Mouse (Mus musculus): ENCODE measurements around the gene Kctd15.

Gene Kctd15

GRCm38 (mm10) chr7:34656632-34657031 lies at the start of gene Kctd15:
Gene Kctd15 (minus strand): TSS chr7:34656732.
- DNase-seq (ENCODE audit: low spot score), result no peak

- DNase-seq (ENCODE audit: low spot score), result no peak
Observed at GRCm38 (mm10) chr7:34704401-34704800, 47.9 kb upstream of the Kctd15 start.

DNA sequence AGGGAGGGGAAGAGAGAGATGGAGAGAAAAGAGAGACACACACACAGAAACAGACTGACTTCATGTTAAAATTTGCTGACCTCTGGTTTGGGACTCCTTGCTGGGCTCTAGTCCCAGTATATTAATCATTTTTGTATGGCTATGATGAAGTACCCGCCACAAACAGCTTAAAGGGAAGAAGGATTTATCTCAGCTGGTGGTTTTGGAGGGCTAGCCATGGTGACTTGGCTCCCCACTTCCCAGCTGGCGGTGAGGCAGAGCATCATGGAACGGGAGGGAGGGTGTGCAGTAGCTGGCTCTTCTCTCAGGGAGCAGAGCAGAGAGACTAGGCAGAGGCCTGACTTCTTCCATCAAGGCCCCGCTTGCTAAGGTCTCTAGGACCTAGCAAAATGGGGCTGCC lies 46.9 kb upstream of the Kctd15 start:
- no peak for DNase-seq (ENCODE audit: low spot score)

DNA sequence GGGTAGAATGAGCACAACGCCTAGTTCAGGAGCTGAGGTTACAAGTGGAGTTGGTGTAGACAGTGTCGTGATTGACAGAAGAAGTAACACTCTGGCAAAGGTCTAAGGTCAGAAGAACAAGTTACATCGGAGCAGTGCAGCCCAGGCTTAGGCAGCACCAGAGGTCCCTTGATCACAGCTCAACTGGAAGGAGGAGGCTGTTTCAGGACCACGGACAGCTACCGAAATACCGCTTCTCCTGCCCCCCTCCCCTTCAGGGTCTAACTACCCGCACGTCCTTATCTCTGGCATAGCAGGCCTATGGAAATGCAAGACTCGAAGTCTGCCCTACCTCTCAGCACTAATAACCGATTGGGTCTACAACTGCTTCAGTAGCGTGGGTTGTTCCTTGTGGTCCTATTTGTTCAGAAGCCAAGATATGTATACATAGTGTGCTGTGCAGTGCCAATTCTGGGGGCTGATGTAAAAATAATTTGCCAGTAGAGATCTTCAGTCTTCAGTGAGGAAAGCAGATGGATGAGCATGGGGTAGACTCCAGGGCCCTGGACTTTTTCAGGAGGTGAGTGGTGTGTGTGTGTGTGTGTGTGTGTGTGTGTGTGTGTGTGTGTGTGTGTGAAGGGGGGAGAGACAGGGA lies 46.3 kb upstream of the Kctd15 start:
- peak; percentile 34 for DNase-seq (ENCODE audit: low spot score)

- DNase-seq (ENCODE audit: low spot score), result no peak
Observed at GRCm38 (mm10) chr7:34699888-34700287, 43.4 kb upstream of the Kctd15 start.

DNA sequence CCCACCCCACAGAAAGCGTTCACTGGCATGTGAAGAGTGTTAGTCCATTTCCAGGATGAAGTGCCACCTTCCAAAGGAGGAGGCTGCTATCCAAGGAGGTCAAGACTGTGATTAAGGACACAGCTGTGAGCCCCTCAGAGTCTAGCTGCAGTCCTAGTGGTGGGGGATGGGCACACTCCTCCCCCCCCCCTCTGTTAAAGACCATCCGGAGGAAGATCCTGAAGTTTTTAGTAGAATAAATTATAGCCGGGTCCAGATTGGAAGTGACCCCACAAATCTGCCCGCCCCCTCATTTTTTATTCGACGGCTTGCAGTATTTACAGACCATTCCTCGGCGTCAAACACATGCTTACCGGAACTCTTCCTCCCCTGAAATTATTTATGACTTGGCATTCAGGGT lies 41.7 kb upstream of the Kctd15 start:
- no peak for DNase-seq (ENCODE audit: low spot score)

DNA sequence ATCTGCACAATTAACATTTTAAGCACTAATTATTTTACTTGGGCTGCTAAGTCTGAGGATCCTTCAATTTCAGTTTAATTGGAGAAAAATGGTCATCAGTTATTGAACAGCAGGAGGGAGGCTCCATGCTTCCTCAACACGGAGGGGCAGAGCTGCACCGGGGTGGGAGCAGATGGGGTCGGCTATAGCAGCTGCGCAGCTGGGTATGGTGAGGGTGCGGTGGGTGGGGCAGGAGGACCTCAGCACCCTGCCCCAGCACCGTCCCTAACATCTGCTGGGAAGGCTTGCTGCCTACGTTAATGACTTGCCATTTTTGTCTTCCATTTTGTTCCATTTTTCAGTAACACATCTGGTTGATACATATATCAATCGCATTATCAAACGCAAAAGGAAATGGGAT lies 39.6 kb upstream of the Kctd15 start:
- DNase-seq (ENCODE audit: low spot score), result no peak

DNA sequence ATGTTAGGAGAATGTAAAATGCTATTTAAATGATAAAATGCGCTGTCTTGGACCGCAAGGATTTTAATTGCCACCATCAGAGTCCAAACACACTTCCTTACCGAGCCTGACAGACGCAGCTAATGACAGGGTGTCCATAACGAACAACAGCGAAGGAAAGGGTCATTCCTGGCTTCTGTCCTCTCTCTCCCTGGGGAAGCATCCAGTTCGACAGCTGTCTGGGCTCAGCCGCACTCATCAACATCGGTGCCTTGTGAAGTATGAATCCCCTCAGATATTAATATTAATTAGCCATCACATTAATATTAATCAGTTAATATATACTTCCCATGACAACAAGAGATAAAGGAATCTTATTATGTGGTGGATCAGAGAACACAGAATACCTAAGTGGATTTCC lies 38.4 kb upstream of the Kctd15 start:
- no peak for DNase-seq (ENCODE audit: low spot score)

- DNase-seq (ENCODE audit: low spot score), result no peak
Observed at GRCm38 (mm10) chr7:34693916-34694315, 37.4 kb upstream of the Kctd15 start.

GRCm38 (mm10) chr7:34693072-34693471 lies 36.5 kb upstream of the Kctd15 start:
- no peak for DNase-seq (ENCODE audit: low spot score)

- no peak for DNase-seq (ENCODE audit: low spot score)
Observed at GRCm38 (mm10) chr7:34690111-34690510, 33.6 kb upstream of the Kctd15 start.

DNA sequence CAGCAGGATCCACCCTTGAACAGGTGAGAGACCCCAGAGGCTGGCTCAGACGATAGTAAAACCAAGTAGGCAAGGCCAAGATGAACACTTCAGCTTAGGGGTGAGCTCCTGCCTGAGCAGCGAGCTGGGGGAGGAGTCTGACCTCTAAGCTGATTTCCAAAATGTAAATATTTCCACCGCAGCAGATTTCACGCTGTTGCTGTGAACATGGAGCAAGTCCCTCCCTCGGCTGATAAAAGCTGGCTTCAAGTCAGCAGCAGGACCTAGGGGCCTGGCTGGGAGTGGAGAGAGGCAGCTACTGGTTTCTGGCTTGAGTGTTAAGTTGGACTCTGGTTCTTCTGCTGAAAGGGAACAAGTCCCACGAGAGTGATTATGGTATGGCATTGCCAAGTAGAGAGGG lies 32.5 kb upstream of the Kctd15 start:
- peak; percentile 67 for DNase-seq (ENCODE audit: low spot score)

DNA sequence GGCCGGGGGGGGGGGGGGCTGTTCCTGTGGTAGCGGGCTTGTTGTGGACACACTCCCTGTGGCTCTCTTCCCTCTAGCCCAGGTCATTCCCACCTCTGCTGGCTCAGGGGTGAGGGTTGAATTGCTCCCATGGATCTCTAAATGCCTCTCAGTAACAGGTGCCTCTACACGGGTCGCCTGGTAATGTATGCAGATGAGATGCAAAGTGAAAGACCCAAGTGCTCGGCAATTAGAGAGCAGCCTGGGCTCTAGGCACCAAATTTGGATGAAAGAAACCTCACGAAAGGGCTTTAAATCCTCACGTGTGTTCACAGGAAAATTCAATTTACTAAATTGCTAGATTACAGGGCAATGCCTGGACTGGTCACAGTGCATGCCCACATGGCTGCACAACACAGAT lies 29.3 kb upstream of the Kctd15 start:
- DNase-seq (ENCODE audit: low spot score), result no peak

- no peak for DNase-seq (ENCODE audit: low spot score)
Observed at GRCm38 (mm10) chr7:34685176-34685575, 28.6 kb upstream of the Kctd15 start.

- no peak for DNase-seq (ENCODE audit: low spot score)
Observed at GRCm38 (mm10) chr7:34680771-34681421, 24.4 kb upstream of the Kctd15 start.

DNA sequence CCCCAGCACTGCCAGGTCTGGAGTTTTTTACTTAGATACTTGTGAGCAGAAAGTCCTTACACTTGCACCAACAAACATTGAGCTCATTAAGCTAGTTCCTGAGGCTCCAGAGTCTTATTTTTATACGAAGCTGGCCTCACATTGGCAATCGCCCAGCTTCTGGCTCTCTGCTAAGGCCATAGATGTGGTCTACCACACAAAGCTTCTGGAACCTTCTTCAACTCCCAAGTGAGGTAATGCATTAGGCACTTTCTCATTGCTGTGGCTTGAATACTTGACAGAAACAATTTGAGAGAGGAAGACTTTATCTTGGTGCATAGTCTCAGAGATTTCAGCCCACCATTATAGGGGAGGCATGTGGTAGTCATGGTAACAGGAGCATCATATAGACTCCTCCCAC lies 23.4 kb upstream of the Kctd15 start:
- peak; percentile 25 for DNase-seq (ENCODE audit: low spot score)

DNA sequence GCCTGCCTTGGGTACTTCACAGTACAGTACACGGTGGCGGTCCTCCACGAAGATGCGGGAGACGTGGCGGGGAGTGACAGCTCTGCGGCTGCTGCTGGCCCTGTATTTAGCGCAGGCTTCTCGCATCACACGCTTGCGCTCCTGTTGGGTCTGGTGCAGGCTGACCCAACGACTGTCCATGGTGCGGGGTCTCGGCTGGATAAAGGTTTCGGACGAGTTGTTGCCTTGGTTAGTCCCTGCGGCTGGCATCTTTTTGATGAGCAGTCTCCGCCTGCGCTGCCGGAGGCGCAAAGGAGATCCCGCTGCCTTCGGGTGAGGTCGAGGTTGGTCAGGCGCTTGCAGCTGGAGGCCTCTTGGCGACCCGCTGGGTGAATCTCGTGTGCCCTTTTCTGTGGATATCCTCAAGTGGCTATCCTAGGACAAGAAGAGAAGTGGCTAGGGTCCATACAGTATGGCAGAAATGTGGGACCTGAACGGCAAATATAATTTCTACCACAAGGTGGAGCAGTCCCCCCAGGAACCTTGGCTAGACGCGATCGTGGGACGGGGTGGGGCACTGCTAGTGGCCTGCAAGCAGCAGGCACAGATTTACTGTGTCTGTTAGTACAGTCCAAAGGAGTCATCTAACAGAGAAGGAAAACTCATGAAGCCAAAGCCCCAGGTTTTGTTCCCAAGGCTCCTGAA lies 19.4 kb upstream of the Kctd15 start:
- DNase-seq (ENCODE audit: low spot score), result peak; percentile 59

DNA sequence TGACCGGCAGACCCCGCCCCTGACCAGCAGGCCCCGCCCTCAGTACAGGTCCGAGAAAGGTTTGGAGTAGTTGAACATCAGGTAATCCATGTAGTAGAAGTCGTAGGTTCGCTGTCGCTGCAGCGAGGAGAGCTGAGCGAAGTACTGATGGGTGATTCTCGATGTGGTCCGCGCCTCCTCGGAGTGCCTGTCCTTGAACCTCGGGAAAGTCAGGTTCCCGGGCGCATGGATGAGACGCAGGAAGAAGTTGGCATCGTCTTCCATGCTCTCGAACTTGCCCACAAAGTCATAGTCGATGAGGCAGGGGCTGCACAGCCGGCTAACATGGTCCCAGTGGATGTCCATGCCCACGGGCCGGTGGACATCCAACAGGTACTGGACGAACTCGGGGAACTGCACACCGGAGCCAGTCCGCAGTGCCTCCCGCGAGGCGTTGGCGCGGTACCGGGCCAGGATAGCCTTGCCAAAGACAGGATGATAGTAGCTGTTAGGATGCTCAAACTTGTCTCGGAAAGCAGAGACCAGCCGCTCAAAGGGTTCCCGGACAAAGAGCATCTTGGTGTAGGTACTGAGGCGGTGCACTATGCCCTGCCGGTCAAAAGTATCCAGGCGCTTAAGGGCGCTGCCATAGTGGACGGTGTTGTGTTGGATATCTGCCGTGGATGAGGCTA lies 18.7 kb upstream of the Kctd15 start:
- DNase-seq (ENCODE audit: low spot score), result no peak

DNA sequence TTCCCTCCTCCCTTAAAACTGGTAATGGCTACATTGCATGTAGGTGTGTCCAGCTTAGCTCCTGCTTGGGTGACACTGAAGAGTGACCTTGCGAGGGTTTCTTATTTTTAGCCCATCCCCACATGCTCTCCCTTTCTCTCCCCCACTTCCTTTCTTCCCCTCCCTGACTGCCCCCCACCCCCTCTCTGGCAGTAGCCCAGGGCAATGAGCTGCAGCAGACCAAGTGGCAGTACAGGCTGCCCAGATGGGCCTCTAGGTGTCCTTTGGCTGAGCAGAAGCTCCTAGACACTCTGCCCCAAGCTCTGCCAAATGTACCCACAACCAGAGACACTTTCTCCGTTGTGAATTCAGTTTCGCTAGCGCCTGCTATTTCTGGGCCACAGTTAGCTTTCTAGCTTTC lies 16.4 kb upstream of the Kctd15 start:
- no peak for DNase-seq (ENCODE audit: low spot score)

GRCm38 (mm10) chr7:34671911-34672310 lies 15.4 kb upstream of the Kctd15 start:
- peak; percentile 87 for DNase-seq (ENCODE audit: low spot score)

DNA sequence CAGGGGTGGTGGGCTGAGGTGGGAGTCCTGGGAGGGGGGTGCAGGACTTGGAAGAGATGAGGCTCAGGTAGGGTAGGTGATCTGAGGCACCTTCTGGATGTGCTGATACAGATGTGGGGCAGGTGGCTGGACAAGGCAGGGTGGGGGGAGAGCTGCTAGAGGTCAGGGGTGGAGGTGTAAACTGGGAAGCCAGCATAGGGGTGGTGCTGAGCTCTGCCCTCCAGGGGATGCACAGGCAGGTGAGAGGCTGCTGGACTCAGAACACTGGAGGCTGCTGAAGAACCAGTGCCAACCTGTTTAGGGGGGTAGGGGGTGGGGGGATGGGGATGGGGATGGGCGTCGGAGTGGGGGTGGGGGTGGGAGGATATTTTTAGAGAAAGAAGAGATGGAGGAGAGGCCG lies 14.2 kb upstream of the Kctd15 start:
- DNase-seq (ENCODE audit: low spot score), result no peak

- DNase-seq (ENCODE audit: low spot score), result no peak
Observed at GRCm38 (mm10) chr7:34669336-34669735, 12.8 kb upstream of the Kctd15 start.

DNA sequence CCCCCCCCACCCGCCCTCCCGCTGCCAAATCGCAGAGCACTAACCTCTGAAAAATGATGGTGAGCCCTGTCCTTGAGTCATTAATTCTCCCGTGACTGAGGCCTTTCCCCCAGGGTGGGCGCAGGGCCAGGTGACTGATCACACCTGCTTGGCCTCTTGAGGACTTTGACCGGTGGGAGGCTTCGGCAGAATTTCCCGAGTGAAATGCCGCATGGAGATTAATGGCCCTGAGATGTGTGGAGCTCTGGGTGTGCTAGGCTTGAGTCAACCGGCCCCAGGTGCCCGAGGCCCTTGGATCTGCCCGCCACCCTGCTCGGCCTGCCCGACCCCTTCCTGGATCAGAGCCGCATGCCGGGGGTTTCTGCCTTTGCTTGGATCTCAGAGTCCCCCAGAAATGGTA lies 11.3 kb upstream of the Kctd15 start:
- no peak for DNase-seq (ENCODE audit: low spot score)

Measured in adipocyte (in vitro differentiated cells).